Mouse (Mus musculus) kidney, adult 18-20 months (tissue): ENCODE data around the gene Ppie.
"Not testable (repeated sequence)": the region's sequence is repeated elsewhere in the genome, so short reads cannot be mapped to it uniquely, and the experiment has no call there.

Experiments
- DNase-seq: peaks from one replicate; pipeline ENCODE4 v3.0.0; 2021

Gene Ppie

GRCm38 (mm10) chr4:123112216-123112764, 27.5 kb downstream of the Ppie start:
- DNase-seq = no peak

- DNase-seq = not testable (repeated sequence)
Observed at GRCm38 (mm10) chr4:123111275-123111983, 28.3 kb downstream of the Ppie start.

GRCm38 (mm10) chr4:123110751-123111150, 29.0 kb downstream of the Ppie start:
- no peak for DNase-seq

GRCm38 (mm10) chr4:123108056-123108455, 31.7 kb downstream of the Ppie start:
- no peak for DNase-seq

GRCm38 (mm10) chr4:123106864-123107263, 32.9 kb downstream of the Ppie start:
- DNase-seq = no peak

- not testable (repeated sequence) for DNase-seq
Observed at GRCm38 (mm10) chr4:123105929-123106328, 33.8 kb downstream of the Ppie start.

- DNase-seq = no peak
Observed at GRCm38 (mm10) chr4:123105451-123105790, 34.3 kb downstream of the Ppie start.

GRCm38 (mm10) chr4:123104651-123105450, 34.9 kb downstream of the Ppie start, which contains the start of gene Bmp8b:
TSS of gene Bmp8b (plus strand) at chr4:123105165.
- DNase-seq = peak; percentile 18

- DNase-seq = no peak
Observed at GRCm38 (mm10) chr4:123093869-123094268, 45.9 kb downstream of the Ppie start.

- DNase-seq = no peak
Observed at GRCm38 (mm10) chr4:123093064-123093776, 46.5 kb downstream of the Ppie start.

- no peak for DNase-seq
Observed at GRCm38 (mm10) chr4:123092621-123093020, 47.1 kb downstream of the Ppie start.

GRCm38 (mm10) chr4:123086381-123086780, 53.4 kb downstream of the Ppie start:
- no peak for DNase-seq

GRCm38 (mm10) chr4:123085290-123085689, 54.5 kb downstream of the Ppie start:
- DNase-seq = no peak

- DNase-seq = no peak
Observed at GRCm38 (mm10) chr4:123083323-123083902, 56.3 kb downstream of the Ppie start.

GRCm38 (mm10) chr4:123082283-123083163, 57.2 kb downstream of the Ppie start:
- DNase-seq = peak; percentile 73

GRCm38 (mm10) chr4:123080791-123081190, 59.0 kb downstream of the Ppie start:
- peak; percentile 38 for DNase-seq

GRCm38 (mm10) chr4:123078231-123078630, 61.5 kb downstream of the Ppie start:
- no peak for DNase-seq
